Mouse (Mus musculus) ES-CJ7 (cell line): Measurements from ENCODE around the gene Tmigd1.
A peak's percentile ranks its signal among the peaks of the same experiment; 100 is the strongest.
"Not testable (repeated sequence)": the region's sequence is repeated elsewhere in the genome, so short reads cannot be mapped to it uniquely, and the experiment has no call there.

Experiments used
- DNase-seq: peaks from one replicate; pipeline ENCODE4 v3.0.0; 2011; ENCODE audit warnings: low read depth, low spot score

Tmigd1 gene

GRCm38 (mm10) chr11:76898751-76899150 is 3.2 kb upstream of the Tmigd1 start:
- DNase-seq: no peak

GRCm38 (mm10) chr11:76899758-76900738 is 1.9 kb upstream of the Tmigd1 start:
- peak; percentile 50 for DNase-seq

GRCm38 (mm10) chr11:76904340-76904739 is 2.4 kb downstream of the Tmigd1 start:
- no peak for DNase-seq

- DNase-seq: no peak
These were observed 6.7 kb downstream of the Tmigd1 start for GRCm38 (mm10) chr11:76908651-76909050.

GRCm38 (mm10) chr11:76911325-76912054 is 9.5 kb downstream of the Tmigd1 start:
- DNase-seq: no peak

- DNase-seq: no peak
These were observed 10.1 kb downstream of the Tmigd1 start for GRCm38 (mm10) chr11:76912055-76912395.

DNA sequence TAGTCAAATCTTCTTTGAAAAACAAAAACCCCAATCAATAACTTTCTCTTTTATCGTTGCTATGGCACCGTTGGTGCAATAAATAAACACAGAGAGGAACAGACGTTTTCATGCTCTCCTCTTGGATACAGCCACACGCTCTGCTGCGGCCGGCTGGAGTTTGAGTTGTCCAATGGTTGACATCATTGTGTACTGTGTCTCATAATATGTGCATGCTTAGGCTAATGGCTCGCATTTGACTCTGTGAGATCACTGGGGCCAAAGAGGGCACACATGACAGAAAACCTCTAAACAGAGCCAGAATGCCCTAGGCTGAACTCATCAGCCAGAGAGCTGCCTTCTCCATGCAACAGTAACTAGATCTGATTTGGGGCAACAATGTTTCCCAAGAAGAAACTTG is 12.4 kb downstream of the Tmigd1 start:
- no peak for DNase-seq

DNA sequence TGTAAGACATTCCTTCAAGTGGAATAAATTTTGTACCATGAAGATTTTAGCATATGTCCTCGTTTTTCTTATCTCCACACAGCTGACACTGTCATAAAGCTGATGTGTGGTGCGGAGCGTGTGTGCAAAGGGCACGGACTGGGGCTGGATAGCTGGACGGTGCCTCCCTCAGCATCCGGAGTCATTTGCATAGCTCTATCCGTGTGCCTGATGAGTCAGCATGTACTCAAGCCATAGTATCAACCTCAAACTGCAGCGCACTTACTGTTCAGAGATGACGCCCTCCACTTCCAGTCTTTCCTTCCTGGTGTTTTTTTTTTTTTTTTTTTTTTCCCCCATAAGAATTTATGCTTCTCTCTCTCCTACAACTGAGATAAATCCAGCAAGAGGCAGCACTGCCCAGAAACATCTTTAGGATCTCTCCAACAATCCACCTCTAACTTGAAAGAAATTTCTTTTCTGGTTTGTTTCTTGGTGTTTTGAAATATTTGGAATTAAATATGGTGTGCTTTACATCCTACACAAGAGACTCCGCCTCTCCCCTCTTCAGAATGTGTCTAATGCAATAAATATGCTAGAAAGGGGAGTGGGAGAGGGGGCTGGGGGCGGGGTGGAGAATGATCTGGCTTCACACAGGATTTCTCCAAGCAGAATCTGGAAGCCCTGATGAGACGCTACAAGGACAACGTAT is 14.7 kb downstream of the Tmigd1 start:
- DNase-seq: peak; percentile 58

DNA sequence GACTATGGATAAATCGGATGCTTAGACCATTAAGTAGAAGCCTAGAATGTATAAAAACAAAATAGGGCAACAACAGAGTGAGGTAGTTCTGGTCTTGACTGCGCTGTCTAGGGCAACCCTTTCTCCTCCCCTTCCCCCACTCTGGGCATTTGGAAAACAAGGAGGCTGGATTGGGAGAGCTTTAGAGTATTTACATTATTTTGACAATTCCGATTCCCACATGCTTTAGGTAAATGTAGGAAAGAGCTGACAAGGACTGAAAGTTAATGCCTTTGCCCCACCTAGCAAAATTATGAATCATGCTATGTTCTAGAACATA is 15.2 kb downstream of the Tmigd1 start:
- no peak for DNase-seq

DNA sequence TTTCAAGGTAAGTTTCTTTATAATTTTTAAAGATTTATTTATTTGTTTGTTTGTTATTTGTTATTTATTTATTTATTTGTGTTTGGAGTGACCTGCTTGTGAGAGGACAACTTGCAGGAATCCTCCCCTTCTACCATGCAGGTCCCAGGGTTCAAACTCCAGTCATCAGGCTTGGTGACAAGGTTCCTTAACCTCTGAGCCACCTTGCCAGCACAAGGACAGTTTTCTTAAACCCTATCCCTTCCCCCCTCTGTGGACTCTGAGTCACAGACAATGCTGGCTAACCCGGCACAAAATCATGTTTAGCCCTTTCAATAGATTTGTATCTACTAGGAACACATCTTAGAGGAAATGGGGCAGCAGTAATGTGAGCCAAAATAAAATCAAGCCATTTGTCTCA is 18.6 kb downstream of the Tmigd1 start:
- no peak for DNase-seq

- no peak for DNase-seq
These were observed 22.8 kb downstream of the Tmigd1 start, which contains the start of gene Blmh for GRCm38 (mm10) chr11:76924759-76925236. Blmh (plus strand) TSS chr11:76924809.

DNA sequence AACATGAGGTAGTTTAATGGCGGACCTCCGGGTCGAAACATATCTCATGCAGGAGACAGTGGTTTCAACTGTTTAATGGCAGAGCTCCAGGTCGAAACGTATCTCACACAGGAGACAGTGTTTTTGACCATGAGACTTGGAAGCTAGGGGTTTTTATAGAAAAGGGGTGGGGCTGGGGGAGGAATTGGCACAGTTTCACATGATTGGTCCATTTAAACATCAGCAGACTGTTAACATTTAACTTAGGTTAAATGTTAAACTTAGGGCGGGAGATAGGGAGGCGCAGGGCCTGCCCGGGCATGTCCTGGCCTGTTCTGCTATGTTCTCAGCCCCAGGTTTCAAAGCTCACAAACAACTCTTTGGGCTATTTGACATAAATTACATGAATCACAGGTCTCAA is 26.6 kb downstream of the Tmigd1 start:
- not testable (repeated sequence) for DNase-seq

- DNase-seq: peak; percentile 67
These were observed 31.2 kb downstream of the Tmigd1 start for GRCm38 (mm10) chr11:76933209-76933608.

- no peak for DNase-seq
These were observed 34.6 kb downstream of the Tmigd1 start for GRCm38 (mm10) chr11:76936578-76936977.

- DNase-seq: no peak
These were observed 42.9 kb downstream of the Tmigd1 start for GRCm38 (mm10) chr11:76944839-76945238.

- DNase-seq: peak; percentile 91
These were observed 43.6 kb downstream of the Tmigd1 start for GRCm38 (mm10) chr11:76945386-76946202.

GRCm38 (mm10) chr11:76946203-76946585 is 44.2 kb downstream of the Tmigd1 start:
- DNase-seq: peak; percentile 9

- DNase-seq: no peak
These were observed 51.6 kb downstream of the Tmigd1 start for GRCm38 (mm10) chr11:76953536-76953935.

GRCm38 (mm10) chr11:76965703-76966102 is 63.7 kb downstream of the Tmigd1 start:
- no peak for DNase-seq
